Mouse (Mus musculus): Measurements from ENCODE around the gene Blcap. TPM values are rescaled to one million over a fixed set of nuclear protein-coding genes. Genes with fewer than 3 reads are reported as not detected.
A peak's percentile ranks its signal among the peaks of the same experiment; 100 is the strongest.

Blcap gene
- polyA plus RNA-seq, 1 experiment from 2014 or later: 54.3 TPM

DNA sequence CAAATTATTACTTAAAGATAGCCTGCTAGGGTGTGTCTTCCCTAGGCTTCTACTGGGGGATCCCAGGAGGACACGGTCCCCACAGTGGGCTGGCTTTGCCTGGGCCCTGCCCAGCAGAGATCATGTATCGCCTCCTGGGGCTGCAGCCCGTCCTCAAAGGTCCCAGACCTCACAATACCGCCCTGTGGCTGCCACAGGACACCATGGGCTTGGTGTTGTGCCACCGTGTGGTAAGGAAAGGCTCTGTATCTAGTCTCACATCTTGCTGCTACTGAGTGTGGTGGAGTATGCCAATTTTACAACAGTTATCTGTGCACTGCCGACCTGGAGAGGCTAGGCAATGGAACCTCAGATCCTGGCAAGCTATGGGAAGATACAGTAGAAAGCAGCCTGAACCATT is 12.6 kb downstream of the Blcap start:
- H3K4me2 ChIP-seq: no peak overlapping the region
- H3K9me3 ChIP-seq: peaks cover 25% of the 10 kb centered on the region; the same call in 1 of the 2 replicates
- H3K36me3 ChIP-seq: peaks cover 62% of the 10 kb centered on the region
- WGBS: 60% methylated on average over 6 of the region's 6 CpGs
- no peak overlapping the region for H3K4me3 ChIP-seq
- H3K27ac ChIP-seq: no peak overlapping the region
- H3K4me1 ChIP-seq: peaks cover 53% of the 10 kb centered on the region
- no peaks in the 10 kb centered on the region for H3K27me3 ChIP-seq
- no peak for ATAC-seq (ENCODE audit: insufficient number of reproducible peaks, low FRiP score, low TSS enrichment, low read depth)
- H3K9ac ChIP-seq: no peak overlapping the region

DNA sequence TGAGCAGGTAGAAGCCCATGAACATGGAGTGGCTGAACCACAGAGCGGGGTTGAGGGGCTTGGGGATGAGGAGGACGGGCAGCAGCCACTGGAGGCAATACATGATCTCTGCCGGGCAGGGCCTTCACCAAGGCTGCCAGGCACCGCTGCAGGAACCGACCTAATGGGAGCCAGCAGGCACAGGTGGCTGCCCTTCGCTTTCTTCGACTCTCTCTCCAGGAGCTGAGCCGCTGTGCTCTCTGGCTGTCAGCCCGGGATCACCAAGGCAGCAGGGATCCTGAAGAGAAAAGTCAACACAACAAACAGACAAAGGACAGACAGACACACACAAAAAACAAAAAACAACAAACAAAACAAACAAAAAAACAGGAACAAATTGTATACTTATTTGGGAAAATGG is 13.0 kb downstream of the Blcap start:
- H3K27me3 ChIP-seq: no peaks in the 10 kb centered on the region
- no peak overlapping the region for H3K4me2 ChIP-seq
- peaks cover 55% of the 10 kb centered on the region for H3K4me1 ChIP-seq
- 69% methylated on average over 9 of the region's 9 CpGs for WGBS
- H3K27ac ChIP-seq: no peak overlapping the region
- ATAC-seq (ENCODE audit: insufficient number of reproducible peaks, low FRiP score, low TSS enrichment, low read depth): no peak
- H3K4me3 ChIP-seq: no peak overlapping the region
- peaks cover 58% of the 10 kb centered on the region for H3K36me3 ChIP-seq
- peaks cover 25% of the 10 kb centered on the region; the same call in 1 of the 2 replicates for H3K9me3 ChIP-seq
- H3K9ac ChIP-seq: no peak overlapping the region

DNA sequence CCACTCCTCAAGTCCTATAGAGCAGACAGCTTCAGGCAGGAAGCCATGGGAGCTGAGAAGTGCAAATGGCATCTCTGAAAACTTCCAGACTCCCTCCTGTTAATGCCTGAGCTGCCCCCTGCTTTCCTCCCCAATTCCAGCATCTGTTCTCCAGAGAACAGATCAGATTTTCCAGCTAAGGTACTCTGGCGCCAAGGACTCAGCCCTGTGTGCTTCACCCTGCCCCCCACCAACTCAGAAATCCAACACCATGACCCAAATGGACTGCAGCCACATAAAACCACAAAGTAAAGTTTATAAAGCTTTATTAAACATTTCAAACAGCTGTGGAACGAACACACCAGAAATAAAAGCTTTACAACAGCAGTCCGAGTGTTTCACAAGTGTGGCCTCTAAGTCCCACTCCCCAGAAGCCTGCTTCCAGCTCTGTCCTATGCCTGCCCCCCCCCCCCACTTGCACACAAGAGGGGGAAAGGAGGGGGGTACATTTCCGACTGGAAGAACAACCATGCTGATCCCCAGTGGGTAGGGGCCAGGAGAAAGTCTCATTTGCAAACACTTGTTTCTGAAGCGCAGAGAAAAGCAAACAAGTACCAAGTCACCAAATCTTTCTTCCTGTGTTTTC is 14.9 kb downstream of the Blcap start:
- Histone ChIP-seq H3K27me3 (no peaks in the 10 kb centered on the region), H3K9me3 (peaks cover 15% of the 10 kb centered on the region; the same call in 1 of the 2 replicates), H3K9ac (no peak overlapping the region), H3K4me3 (no peak overlapping the region), H3K27ac (peak overlapping the region; percentile 82), H3K4me2 (no peak overlapping the region), H3K4me1 (peaks cover 65% of the 10 kb centered on the region), H3K36me3 (peaks cover 41% of the 10 kb centered on the region)
- ATAC-seq (ENCODE audit: insufficient number of reproducible peaks, low FRiP score, low TSS enrichment, low read depth): peak; percentile 79
- 23% methylated on average over 5 of the region's 5 CpGs for WGBS

DNA sequence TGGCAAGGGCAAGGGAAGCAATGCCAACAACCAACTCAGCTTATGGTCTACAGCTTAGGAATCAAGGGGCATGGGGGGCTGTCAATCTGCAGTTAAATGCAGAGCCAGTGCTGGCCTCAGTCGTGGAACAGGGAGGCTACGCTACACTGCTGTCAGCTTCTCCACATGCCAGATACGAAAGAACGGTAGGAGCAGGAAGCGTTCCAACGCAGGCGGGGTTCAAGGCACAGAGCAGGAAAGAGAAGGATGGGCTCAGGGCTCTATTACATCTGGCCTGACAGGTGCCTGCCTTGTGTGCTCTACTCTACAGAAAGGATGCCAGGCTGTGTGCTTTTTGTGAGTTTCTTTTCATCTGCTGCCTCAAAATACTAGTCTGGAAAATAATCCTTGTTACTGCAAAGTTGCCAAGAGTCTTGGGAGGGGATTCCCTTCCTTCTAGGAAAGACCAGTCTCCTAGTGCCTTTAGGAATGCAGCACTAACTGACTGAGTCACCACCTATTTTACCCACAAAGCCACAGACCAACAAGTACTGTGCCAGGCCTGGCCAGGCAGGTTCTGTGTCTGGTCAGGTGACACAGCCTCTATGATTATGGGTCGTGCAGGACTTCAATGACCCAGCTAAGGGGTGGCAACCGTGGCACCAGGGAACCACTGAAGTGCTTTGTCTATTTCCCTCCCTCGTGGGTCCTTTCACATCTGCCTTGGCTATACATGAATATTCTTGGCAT is 18.8 kb downstream of the Blcap start:
- H3K4me2 ChIP-seq: no peak overlapping the region
- WGBS: 42% methylated on average over 10 of the region's 10 CpGs
- 0 out of 2 replicates have a peak, but pooled peaks have one; percentile 63 for ATAC-seq (ENCODE audit: insufficient number of reproducible peaks, low FRiP score, low TSS enrichment, low read depth)
- H3K4me1 ChIP-seq: peaks cover 58% of the 10 kb centered on the region
- peaks cover 22% of the 10 kb centered on the region for H3K36me3 ChIP-seq
- no peak overlapping the region for H3K9ac ChIP-seq
- H3K27ac ChIP-seq: peak overlapping the region; percentile 70
- no peaks in the 10 kb centered on the region for H3K9me3 ChIP-seq
- H3K27me3 ChIP-seq: no peaks in the 10 kb centered on the region
- no peak overlapping the region for H3K4me3 ChIP-seq

DNA sequence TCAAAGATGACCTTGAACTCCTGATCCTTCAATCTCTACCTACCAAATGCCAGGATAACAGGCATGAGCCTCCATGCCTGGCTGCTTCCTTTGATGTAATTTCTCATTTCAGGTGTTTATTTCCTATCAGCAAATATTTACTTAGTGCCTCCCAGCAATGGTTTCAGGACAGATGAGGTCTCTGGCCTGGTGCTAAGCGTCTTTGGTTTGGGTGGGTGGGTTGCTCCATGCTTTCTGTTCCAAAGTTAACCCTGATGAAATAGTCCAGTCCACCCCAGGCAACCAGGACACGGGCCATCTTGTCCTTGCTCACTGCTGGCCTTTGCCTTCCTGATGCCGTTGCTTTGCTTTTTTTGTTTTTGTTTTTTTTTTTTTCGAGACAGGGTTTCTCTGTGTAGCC is 20.8 kb downstream of the Blcap start:
- Histone ChIP-seq H3K4me2 (no peak overlapping the region), H3K4me3 (no peak overlapping the region), H3K4me1 (peaks cover 42% of the 10 kb centered on the region), H3K27me3 (no peaks in the 10 kb centered on the region), H3K36me3 (peaks cover 31% of the 10 kb centered on the region), H3K9ac (no peak overlapping the region), H3K9me3 (no peaks in the 10 kb centered on the region), H3K27ac (no peak overlapping the region)
- ATAC-seq (ENCODE audit: insufficient number of reproducible peaks, low FRiP score, low TSS enrichment, low read depth): no peak
- whole genome bisulfite sequencing: 85% methylated on average over 4 of the region's 4 CpGs

DNA sequence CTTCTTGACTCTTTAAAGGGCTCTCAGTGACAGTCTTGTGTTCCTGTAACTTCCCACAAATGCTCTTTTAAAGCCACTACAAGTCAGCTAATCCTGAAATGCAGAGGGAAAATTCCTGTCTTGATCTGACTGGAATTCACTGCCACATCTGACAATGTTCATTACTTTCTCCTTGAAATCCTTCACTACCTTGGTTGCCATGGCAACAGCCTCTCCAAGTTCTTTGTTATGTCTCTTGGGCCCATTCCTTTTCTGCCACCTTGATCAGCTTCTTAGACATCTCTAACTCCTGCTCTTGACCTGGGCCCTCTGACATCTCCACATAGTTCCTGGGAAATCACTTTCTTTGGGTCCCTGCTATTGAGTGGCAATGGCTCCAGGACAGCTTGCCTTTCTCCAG is 24.4 kb downstream of the Blcap start:
- no peak for ATAC-seq (ENCODE audit: insufficient number of reproducible peaks, low FRiP score, low TSS enrichment, low read depth)
- Histone ChIP-seq H3K27ac (no peak overlapping the region), H3K36me3 (peaks cover 37% of the 10 kb centered on the region), H3K27me3 (no peaks in the 10 kb centered on the region), H3K4me1 (peaks cover 7% of the 10 kb centered on the region), H3K9me3 (no peaks in the 10 kb centered on the region), H3K4me2 (no peak overlapping the region), H3K4me3 (no peak overlapping the region), H3K9ac (no peak overlapping the region)

DNA sequence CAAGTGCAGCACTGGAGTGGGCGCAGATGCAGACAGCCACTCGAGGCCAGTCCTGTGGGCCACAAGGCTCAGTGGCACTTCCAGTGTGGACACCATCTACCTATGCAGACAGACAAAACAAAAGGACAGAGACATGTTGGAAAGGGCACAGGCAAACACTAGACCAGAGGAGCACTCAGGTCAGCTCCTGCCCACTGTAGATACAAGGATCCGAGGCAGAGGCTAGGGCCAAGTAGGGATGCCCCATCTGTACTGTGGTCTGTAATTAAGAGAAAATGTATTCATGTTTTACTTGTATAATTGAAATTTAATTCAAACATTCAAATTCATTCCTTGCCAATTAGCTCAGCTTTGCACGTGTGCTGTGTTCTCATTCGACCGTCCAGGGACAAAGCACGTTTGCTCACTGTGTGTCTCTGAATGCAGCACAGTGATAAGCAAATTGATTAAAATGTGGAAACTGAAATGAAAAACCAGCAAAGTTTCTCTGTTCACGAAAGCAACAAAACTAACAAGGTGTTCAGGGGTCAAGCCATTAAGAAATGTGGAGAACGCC is 26.7 kb downstream of the Blcap start:
- WGBS: 62% methylated on average over 9 of the region's 9 CpGs
- ATAC-seq (ENCODE audit: insufficient number of reproducible peaks, low FRiP score, low TSS enrichment, low read depth): no peak
- Histone ChIP-seq H3K4me3 (no peak overlapping the region), H3K9me3 (no peaks in the 10 kb centered on the region), H3K36me3 (peaks cover 37% of the 10 kb centered on the region), H3K27me3 (no peaks in the 10 kb centered on the region), H3K4me1 (peaks cover 10% of the 10 kb centered on the region), H3K27ac (no peak overlapping the region), H3K4me2 (no peak overlapping the region), H3K9ac (no peak overlapping the region)

DNA sequence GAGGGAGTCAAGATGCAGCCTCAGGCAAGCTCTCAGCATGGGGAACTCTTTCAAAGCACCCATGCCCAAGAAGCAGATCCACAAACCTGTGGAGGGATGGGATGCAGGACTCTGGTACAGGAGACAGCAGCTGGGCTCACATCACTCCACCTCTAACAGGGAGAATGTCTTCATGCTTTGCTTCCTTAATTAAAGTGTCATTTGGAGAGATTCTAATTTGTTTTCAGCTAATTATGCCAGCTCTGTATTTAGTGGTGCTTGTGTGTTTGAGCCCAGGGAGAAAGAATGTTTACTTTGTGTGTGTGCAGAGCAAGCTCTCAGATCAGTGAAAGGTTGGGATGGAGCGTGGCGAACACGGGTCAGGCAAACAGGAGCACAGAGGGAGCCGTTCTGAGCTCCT is 28.7 kb downstream of the Blcap start:
- H3K9me3 ChIP-seq: no peaks in the 10 kb centered on the region
- peaks cover 23% of the 10 kb centered on the region for H3K36me3 ChIP-seq
- WGBS: 60% methylated on average over 4 of the region's 4 CpGs
- no peak overlapping the region for H3K27ac ChIP-seq
- no peak for ATAC-seq (ENCODE audit: insufficient number of reproducible peaks, low FRiP score, low TSS enrichment, low read depth)
- no peaks in the 10 kb centered on the region for H3K27me3 ChIP-seq
- H3K4me1 ChIP-seq: peaks cover 12% of the 10 kb centered on the region
- H3K4me3 ChIP-seq: no peak overlapping the region
- no peak overlapping the region for H3K9ac ChIP-seq
- H3K4me2 ChIP-seq: no peak overlapping the region

DNA sequence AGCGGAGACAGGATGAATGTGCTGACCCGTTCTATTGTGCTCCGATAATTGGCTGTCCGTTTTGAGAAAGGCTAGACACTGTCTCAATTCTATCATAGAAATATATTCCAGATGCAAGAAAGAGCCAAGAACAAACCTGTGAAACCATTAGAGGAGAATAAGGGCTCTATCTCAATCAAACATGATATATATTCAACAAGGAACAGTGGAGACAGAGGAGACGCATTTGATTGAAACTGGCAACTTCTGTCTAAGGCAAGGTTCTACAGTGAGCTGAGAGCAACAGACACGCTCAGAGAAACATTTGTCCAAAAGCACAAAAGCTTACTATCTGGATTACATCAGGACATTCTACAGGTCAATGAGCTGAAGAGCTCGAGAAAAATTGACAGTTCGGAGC is 29.4 kb downstream of the Blcap start:
- H3K9ac ChIP-seq: no peak overlapping the region
- H3K27ac ChIP-seq: no peak overlapping the region
- 73% methylated on average over 8 of the region's 8 CpGs for WGBS
- H3K4me1 ChIP-seq: peaks cover 17% of the 10 kb centered on the region
- H3K4me3 ChIP-seq: no peak overlapping the region
- ATAC-seq (ENCODE audit: insufficient number of reproducible peaks, low FRiP score, low TSS enrichment, low read depth): no peak
- H3K27me3 ChIP-seq: no peaks in the 10 kb centered on the region
- no peaks in the 10 kb centered on the region for H3K9me3 ChIP-seq
- H3K36me3 ChIP-seq: peaks cover 16% of the 10 kb centered on the region
- no peak overlapping the region for H3K4me2 ChIP-seq

DNA sequence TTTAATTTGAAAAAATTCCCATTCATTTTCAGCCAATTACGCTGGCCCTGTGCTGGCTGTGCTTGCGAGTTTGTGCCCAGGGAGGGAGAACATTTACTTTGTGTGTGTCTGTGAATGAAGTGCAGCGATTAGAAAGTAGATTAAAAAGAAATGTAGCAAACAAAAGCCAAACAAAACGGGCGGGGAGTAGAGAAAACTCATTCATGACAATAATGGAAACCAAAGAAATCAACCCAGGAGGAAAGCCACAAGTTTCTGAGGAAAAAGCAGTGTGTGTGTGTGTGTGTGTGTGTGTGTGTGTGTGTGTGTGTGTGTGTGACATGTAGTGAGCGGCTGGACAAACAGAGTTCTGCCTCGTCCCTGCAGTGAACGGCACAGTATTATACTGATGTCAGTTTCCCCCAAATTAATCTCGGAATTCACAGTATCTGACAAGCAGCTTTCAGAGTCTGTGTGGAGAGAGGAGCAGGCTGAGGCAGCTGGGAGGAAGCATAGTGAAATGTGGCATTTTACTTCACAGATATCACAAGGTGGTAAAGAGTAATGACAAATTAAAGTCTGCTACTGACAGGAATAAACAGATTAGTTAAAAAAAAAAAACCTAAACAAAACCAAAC is 30.0 kb downstream of the Blcap start:
- no peak overlapping the region for H3K9ac ChIP-seq
- peaks cover 20% of the 10 kb centered on the region for H3K4me1 ChIP-seq
- no peak overlapping the region for H3K27ac ChIP-seq
- H3K4me2 ChIP-seq: no peak overlapping the region
- ATAC-seq (ENCODE audit: insufficient number of reproducible peaks, low FRiP score, low TSS enrichment, low read depth): no peak
- no peak overlapping the region for H3K4me3 ChIP-seq
- H3K27me3 ChIP-seq: no peaks in the 10 kb centered on the region
- H3K36me3 ChIP-seq: peaks cover 12% of the 10 kb centered on the region; the same call in 1 of the 2 replicates
- WGBS: 39% methylated on average over 9 of the region's 9 CpGs
- no peaks in the 10 kb centered on the region for H3K9me3 ChIP-seq

DNA sequence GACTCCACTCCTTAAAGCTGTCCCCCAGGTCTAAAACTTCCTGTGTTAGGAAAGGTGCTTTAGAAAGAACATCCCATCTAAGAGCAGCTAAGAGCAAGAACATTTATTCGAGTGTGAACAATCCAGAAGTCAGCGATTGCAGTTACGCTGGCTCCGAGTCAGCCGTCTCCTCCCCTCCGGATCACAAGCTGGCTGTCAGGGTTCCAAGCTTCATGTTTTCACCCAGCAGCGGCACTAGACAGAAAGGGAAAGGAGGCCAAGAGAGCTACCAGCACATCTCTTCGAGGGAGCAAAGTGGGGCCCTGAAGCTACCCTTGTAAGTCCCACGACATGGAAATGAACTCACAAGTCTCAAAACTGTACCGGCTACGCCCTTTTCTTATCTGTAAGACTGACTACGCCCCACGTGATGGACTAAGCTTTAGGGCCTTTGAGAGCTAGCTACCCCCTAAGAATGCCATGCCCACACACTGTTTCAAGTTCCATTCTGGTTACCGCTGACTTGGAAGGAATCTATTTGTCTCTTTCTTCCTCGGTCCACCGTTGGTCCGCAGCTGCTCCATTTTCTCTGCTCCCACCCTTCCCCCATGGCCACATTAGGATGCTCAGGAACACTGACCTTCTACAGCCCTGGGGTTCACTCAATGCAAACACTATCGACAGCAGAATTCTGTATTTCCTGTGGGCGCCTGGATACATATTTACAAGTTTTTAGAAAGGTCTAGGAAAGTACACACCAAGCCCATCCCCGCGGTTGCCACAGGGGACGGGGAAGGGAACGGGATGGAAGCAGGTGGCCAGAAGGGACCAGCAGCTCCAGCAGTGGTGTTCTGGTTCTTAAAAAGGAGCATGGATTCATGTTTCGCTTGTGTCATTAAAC is 30.8 kb downstream of the Blcap start:
- Histone ChIP-seq H3K27ac (peak overlapping the region; percentile 12; the same call in 1 of the 2 replicates), H3K9ac (no peak overlapping the region), H3K27me3 (no peaks in the 10 kb centered on the region), H3K4me3 (no peak overlapping the region), H3K4me1 (peaks cover 20% of the 10 kb centered on the region), H3K4me2 (no peak overlapping the region), H3K36me3 (peaks cover 5% of the 10 kb centered on the region; the same call in 1 of the 2 replicates), H3K9me3 (no peaks in the 10 kb centered on the region)
- 50% methylated on average over 24 of the region's 24 CpGs for WGBS
- no peak; the same call in 1 of the 2 replicates for ATAC-seq (ENCODE audit: insufficient number of reproducible peaks, low FRiP score, low TSS enrichment, low read depth)
